Mouse (Mus musculus) layer of hippocampus, adult 8-10 months (tissue): Measurements from ENCODE around the gene Dbn1. TPM values are rescaled to one million over a fixed set of nuclear protein-coding genes. Genes with fewer than 3 reads are reported as not detected.

Source experiments
- DNase-seq, 2 experiments: peaks; one replicate each; pipeline ENCODE4 v3.0.0; 2022; ENCODE audit warnings: low spot score in 2 of 2
- total RNA-seq, 4 experiments: library from RNA; stranded (reverse); gene quantifications; 2 replicates each; pipeline ENCODE4 v1.2.4; 2022

Dbn1 gene
- total RNA-seq: 100 to 1,000 TPM; 295 to 399 (median 333) TPM

DNA sequence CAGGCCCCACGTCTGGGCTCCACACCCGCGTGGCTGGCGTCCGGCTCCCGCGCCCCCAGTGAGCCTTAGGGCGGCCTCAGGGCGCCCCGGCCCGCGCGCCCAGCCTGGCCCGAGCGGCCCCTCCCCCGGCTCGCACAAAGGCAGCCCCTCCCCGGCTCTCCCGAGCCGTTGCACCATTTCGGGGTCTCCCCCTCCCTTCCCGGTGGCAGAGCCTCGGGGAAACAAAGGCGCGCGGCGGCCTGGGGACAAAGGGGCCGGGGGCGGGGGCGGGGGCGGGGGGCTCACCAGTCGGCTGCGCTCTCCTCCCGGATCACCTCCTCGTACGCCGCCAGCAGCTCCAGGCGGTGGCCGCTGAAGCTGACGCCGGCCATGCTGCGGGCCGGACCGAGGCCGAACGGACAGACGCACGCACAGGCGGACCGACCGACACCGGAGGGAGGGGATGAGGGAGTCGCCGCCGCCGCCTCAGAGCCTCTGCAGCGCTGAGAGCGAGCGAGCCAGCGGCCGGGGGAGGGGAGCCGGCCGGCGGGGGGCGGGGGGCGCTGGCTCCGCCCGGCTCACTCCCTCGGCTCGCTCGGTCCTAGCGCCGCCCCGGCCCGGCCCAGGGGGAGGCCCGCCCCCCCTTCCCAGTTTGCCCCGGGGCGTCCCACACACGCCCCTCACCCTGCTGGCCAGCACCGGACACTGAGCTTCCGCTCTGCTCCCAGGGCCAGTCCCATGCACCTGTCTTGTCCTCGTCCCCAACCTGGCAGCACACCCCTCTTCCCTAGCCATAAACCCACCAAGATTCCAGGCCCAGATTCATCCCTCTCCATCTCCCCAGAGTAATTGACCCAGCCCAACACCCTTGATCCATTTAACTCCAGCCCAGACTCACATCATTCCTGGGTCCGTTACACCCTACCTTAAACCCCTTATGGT is at the start of gene Dbn1:
Gene Dbn1, minus strand, starts transcription at position 534 of the 921 bp plus-strand sequence.
- no peak for DNase-seq

GRCm38 (mm10) chr13:55536194-55537175 is 48.6 kb upstream of the Dbn1 start, which contains the start of gene Ddx41:
Ddx41 (minus strand) TSS chr13:55536658.
- peak; percentile 100 for DNase-seq

DNA sequence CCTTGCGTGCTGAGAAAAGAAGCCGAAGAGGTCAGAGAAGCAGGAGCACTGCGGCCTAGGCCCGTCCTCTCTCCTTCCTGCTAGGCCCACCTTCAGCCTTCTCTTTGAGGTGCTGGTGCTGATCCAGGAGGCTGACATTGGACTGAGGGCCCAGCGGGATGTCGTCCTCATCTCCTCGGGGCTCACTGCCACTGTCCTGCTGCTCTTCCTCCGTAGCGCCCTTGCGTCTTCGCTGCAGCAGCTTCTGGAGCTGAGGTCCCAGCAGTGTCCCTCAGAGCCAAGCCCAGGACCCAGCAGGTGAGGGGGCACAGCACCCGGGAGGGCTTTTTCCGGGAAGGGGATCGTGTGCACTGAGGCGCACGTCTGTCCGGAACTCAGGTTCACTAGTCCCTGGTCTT is 47.9 kb upstream of the Dbn1 start:
- no peak for DNase-seq

DNA sequence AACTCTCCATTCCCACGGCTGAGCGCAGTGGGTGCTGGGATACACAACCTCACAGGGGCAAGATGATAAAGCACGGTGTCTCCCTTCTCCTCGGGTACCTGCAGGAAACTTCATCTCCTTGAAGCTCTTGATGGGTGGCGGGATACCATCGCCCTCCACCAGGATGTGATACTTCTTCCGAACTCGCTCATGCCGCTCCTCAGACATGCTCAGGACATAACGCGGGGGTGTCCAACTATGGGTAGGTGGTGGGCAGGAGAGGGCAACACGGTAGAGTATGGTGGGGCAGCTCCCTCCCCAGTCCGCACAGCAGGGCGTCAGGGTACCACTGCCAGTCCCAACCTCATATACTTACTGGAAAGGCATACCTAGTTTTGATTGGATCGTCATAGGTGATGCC is 47.3 kb upstream of the Dbn1 start:
- DNase-seq: no peak

DNA sequence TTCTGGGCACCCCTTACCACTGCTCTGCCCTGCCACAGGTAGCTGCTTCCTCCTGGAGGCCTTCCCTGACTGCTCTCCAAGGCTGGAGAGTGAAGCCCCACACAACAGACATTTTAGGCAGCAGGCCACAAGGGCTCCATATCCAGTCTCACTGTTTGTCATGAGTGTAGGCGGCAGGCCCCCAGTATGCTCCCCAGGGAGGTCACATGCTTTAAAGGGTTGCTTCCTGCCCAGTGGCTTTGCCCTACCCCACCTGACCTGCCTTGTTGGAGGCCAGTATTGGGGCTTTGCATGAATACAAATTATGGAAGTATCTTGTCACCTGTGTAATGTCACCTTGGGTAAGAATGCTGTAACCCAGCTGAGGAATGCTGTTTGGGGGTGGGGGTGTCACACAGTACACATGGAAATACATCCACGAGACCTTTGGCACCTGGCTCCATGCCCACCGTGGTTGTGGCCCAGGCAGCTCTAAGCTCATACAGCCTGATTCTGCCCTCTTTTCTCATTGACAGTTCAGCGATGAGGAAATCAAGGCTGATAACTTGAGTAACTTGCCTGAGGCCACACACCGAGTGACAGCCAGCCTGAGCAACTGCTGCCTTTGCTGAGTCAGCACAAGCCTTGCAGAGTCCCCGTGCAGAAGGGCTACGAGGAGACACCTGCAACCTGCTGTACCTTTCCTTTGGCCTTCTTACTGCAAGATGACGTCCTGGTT is 41.4 kb upstream of the Dbn1 start, which contains the start of gene Dok3:
Gene Dok3, minus strand, starts transcription at position 99 of the 718 bp plus-strand sequence.
- no peak for DNase-seq

DNA sequence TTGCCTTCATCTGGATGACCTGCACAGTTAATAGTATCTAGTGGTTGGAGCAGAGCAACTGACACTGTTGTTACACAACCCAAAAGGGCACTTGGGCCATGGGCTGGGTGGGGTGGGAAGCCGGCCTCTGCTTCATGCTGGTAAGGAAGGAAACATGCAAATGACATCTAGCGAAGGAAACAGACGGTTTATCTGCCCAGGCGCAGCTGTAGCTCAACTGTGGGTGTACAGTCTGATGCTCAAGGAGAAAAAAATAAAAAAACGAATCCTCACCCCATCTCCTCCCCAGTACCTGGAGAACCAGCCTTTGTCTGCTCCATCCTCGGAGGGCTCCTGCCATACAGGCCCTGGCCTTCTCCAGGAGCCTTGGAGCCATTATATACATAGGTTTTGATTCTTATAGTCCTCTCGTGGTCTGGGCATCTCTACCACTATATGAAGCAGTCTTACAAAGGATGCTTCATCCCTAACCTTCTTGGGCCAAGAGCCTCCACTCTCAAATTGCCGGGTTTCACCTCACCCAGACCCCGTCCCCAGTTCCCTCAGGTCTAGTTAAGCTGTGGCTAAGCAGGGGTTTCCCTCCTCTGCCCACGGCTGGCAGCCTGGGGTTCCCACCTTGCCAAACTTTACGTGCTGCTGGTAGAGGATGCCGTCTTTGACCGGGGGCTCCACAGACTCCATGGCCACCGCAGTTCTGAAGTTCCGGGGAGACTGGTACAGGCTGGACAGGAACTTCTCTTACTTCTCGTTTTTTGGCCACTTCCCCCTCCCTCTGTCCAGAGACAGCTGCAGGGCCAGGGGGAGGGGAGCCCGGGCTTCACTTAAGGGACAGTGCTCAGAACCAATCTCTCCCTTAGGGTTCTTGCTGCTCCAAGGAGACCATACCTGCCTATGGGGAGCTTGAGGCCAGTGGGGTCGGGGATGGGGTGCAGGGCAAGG is 40.2 kb upstream of the Dbn1 start:
- DNase-seq: no peak

DNA sequence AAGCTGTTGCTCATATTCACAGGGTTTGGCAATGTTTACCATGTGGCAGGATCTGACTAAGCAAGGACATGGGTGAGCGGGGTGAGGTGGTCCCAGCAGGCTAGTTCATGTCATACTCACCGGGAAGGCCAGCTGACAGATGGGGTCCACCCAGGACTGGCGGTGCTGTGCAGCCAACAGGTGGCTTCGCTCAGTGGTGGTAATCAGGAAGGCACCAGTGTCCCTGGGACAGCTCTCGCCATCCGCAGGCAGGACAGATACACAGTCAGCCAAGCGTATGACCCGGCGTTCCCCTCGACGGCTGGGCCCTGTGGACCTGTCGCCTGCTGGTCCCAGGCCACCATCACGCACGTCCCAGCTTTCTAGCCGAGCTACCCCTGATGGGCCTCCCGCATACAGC is 39.3 kb upstream of the Dbn1 start:
- no peak for DNase-seq

DNA sequence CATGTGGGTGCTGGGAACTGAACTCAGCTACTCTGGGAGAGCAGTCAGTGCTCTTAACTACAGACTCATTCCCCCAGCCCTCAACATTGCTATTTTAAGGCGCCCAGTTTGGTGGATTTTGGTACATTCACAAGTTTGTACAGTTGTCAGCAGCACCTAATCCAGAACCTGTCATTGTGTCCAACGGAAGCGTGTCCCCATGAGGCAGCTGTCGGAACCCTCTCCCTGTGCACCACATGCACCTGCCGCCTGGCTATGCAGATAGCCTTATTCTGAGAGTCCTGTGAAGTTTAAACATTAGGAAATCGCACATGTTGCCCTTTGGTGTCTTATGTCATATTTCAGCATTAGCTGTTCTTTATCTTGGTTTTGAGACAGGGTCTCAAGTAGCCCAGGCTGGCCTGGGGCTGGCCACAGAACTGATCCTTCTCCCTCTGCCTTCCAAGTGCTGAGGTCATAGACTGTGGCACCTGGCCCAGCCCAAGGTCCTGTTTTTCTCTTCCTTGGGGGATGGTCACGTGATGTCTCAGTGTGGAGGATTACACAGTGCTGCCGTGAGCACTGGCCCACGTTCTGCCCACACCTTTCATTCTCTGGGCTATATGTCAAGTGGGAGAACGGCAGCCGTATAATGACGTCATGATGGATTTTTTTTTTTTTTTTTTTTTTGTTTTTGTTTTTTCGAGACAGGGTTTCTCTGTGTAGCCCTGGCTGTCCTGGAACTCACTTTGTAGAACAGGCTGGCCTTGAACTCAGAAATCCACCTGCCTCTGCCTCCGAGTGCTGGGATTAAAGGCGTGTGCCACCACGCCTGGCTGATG is 38.0 kb upstream of the Dbn1 start:
- no peak for DNase-seq

GRCm38 (mm10) chr13:55523951-55524600 is 36.2 kb upstream of the Dbn1 start:
- no peak for DNase-seq

DNA sequence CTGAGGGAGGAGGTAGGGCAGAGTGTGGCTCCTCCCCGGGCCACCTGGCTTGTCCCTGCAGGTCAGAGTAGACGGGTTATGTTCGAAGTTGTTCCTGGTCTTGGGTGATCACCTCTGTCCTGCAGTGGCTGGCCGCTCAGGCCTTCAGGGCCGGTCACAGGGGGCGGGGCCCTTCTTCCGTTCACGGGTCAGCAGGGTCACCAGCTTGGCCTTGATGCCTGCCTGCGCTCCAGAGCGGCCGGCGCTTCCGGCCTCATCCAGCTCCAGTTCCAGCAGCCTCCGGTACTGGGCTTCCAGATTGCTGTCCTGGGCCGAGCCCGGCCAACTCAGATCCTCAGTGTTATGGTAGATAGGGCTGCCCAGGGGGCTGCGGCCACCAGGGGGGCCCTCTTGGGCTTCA is 35.4 kb upstream of the Dbn1 start:
- no peak for DNase-seq

DNA sequence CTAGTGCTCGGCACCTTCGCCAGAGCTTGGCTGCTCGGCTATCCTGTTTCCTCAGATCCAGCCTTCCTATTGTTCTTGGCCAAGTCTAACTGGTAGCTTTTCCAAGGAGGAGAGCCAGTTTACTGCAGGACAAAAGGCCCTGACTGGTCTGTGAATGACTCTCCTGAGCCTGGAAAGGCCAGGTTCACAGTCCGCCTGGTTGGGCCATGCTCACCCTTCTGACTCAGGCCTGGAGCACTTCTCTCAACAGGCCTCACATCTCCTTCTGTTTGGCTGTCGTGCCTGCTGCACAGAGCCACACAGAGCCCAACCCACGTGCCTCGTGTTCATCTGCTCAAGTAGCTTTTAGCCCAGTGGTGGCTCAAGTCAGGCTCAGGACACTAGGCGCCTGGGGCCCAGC is 34.8 kb upstream of the Dbn1 start:
- DNase-seq: no peak

GRCm38 (mm10) chr13:55519606-55520005 is 31.7 kb upstream of the Dbn1 start:
- DNase-seq: no peak

DNA sequence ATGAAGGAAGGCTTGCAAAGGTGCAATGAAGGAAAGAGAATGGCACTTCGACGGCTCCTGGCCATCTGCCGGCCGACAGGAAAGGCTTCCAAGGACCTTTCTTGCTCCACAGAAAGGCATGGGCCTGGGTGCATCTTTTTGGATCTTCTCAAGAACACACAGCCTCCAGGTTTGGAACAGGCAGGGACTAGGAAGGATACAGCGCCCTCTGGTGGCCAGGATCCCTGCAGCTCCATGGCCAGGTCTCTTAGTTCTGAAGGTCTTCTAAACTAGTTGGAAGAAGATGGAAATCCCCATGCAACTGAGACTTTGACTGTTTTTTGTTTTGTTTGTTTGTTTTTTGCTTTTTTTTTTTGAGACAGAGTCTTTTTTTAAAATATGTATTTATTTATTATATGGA is 29.0 kb upstream of the Dbn1 start:
- DNase-seq: peak; percentile 77 to 92

- DNase-seq: no peak
These were observed 25.9 kb upstream of the Dbn1 start for GRCm38 (mm10) chr13:55513828-55514227.

DNA sequence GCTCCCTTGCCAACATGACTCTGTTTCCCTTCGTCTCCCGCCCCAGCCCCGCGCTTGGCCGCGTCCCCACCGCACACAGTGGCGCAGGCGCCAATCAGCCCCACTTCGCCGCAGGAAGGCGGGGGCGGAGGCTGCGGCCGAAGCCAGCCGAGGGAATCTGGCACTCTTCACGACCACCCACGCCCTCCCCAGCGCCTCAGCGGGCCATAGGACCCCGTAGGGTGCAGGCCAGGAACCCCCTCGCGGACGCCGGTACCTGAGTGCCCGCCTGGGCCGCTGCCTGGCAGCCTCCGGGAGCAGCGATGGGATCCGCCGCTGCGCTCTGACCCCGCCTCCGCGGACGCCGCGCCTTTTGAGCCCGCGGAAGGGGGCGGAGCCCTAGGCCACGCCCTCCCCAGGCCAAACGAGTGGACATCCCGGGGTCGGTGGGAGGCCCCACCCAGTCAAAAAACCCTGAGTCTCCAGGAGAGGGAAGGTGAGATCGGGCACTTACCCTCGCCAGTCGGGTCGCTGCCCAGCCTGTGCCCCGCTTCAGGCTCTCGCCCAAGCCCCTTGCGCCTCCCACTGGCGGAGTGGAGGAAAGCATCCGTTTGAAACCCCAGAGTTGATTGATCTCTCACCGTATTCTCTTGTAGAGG is 25.3 kb upstream of the Dbn1 start, which contains the start of gene Pdlim7:
Gene Pdlim7, minus strand, starts transcription at position 566 of the 638 bp plus-strand sequence.
- peak; percentile 71 to 82 for DNase-seq

- DNase-seq: no peak
These were observed 24.6 kb upstream of the Dbn1 start for GRCm38 (mm10) chr13:55512379-55513031.

GRCm38 (mm10) chr13:55511492-55511861 is 23.6 kb upstream of the Dbn1 start:
- DNase-seq: no peak
